Mouse (Mus musculus) hindbrain, embryonic 16.5 days (tissue): ENCODE measurements around the gene Sfxn5. TPM values are rescaled to one million over a fixed set of nuclear protein-coding genes. Genes with fewer than 3 reads are reported as not detected.

Source experiments
- ATAC-seq: fragments of 200-750 bp; cut with Nextera tagmentation; 2 replicates; pipeline ENCODE4 v1.8.0; 2017; ENCODE audit warnings: moderate TSS enrichment, moderate library complexity
- H3K27ac ChIP-seq: fragments of 300-500 bp; sonication (generic); 2 replicates; pipeline ENCODE4 v1.5.1; 2014; ENCODE audit warnings: low read depth, mild to moderate bottlenecking, control low read depth, low read length, moderate library complexity
- H3K27me3 ChIP-seq: fragments of 300-500 bp; sonication (generic); replicated peaks from 2 replicates; pipeline ENCODE4 v1.6.1; 2014; ENCODE audit warnings: low read length; ENCODE audit not compliant: control insufficient read depth, insufficient read depth
- H3K36me3 ChIP-seq: fragments of 300-500 bp; sonication (generic); 2 replicates; pipeline ENCODE4 v1.6.1; 2014; ENCODE audit warnings: mild to moderate bottlenecking, low read length, moderate library complexity, mixed read lengths; ENCODE audit not compliant: control insufficient read depth, insufficient read depth
- H3K4me1 ChIP-seq: fragments of 300-500 bp; sonication (generic); 2 replicates; pipeline ENCODE4 v1.6.1; 2014; ENCODE audit warnings: low read depth, low read length; ENCODE audit not compliant: control insufficient read depth, insufficient read depth
- H3K4me2 ChIP-seq: fragments of 300-500 bp; sonication (generic); 2 replicates; pipeline ENCODE4 v1.6.1; 2014; ENCODE audit warnings: mild to moderate bottlenecking, low read length, control low read depth, moderate library complexity
- H3K4me3 ChIP-seq: fragments of 300-500 bp; sonication (generic); 2 replicates; pipeline ENCODE4 v1.5.1; 2014; ENCODE audit warnings: mild to moderate bottlenecking, low read length, control low read depth, moderate library complexity
- H3K9ac ChIP-seq: fragments of 300-500 bp; sonication (generic); 2 replicates; pipeline ENCODE4 v1.6.1; 2014; ENCODE audit warnings: low read depth, mild to moderate bottlenecking, control low read depth, low read length, moderate library complexity
- H3K9me3 ChIP-seq: fragments of 300-500 bp; sonication (generic); 2 replicates; pipeline ENCODE4 v1.6.1; 2014; ENCODE audit warnings: mild to moderate bottlenecking, low read length, moderate library complexity; ENCODE audit not compliant: control insufficient read depth
- WGBS: fragments of 180-500 bp; shearing (Covaris S2); extraction: QIAGEN DNeasy Blood & Tissue Kit; methylation state at CpG from one replicate; pipeline ENCODE4 v1.1.7; 2014; 5-methylcytosine and 5-hydroxymethylcytosine counted together
- polyA plus RNA-seq: library from polyadenylated mRNA; unstranded; fragments of >200 nt; fragmentation: Nextera tagmentation; extraction: Ambion mirVana; gene quantifications from 2 replicates; pipeline ENCODE4 v1.2.1, GENCODE M21; 2015

Sfxn5 gene
- polyA plus RNA-seq, 1 experiment from 2014 or later, result 61.3 TPM

DNA sequence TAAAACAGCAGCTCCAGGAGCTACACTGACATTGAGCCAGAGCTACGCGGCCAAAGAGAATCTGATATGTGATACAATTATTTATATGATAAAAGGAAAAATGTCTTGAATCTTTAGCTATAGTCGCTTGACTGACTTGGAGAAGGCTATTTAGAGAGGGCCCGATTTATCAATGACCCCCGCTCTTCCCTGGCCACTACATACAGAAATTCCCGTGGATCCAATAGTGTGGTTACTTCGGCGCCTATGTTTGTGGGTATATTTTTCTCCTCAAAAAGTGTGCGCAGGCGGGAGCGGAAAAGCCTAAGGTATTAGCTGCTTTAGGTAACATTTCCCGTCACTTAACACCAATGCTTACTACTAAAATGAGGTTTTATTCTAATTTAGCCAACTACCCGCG, 143.9 kb downstream of the Sfxn5 start:
- ATAC-seq, result no peak
- Histone ChIP-seq H3K27ac (no peak overlapping the region), H3K4me2 (no peak overlapping the region; the same call in 1 of the 2 replicates), H3K9ac (no peak overlapping the region), H3K4me3 (no peak overlapping the region; the same call in 1 of the 2 replicates), H3K27me3 (peaks cover 51% of the 10 kb centered on the region), H3K9me3 (no peaks in the 10 kb centered on the region), H3K4me1 (peaks cover 36% of the 10 kb centered on the region), H3K36me3 (no peaks in the 10 kb centered on the region)
- 5% methylated on average over 14 of the region's 14 CpGs for WGBS

DNA sequence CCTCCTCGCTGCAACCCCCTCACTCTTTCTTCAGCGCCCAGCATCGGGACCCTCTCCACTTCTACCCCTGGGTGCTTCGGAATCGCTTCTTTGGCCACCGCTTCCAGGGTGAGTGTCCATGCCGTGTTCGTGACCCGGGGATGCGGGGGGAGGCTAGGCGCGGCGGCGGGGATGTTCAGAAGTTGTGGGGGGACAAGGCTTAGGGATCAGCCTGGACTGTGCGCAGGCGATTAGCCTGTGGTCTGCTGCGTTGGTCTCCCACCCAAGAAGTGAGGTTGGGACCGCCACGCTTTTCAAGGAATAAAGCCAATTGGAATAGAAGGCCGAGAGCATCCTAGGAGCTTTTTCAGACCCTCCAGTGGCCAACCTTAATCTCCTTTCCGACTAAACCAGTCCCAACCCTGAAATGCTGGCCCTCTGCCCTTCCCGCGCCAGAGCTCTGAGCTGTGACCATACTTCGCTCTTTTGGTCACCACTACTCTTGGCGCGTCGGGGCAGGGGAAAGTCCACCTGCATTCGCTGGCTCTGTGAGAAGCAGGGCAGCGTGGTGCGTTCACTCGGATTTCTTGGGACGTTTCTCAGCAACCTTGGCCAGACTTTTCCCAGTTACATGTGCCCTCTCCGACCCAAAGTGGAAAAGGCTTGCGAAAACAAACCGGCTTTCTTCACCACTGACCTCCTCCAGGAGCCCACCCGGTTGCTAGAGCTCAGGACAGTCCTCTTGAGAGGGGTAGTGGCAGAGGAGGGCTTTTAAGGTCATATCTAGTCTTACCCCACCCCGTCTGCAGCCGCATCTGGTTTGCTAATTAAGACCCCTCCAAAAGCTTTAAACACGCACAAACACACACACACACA, 144.7 kb downstream of the Sfxn5 start:
- no peaks in the 10 kb centered on the region for H3K36me3 ChIP-seq
- ATAC-seq, result no peak
- H3K27ac ChIP-seq, result no peak overlapping the region
- H3K27me3 ChIP-seq, result peaks cover 52% of the 10 kb centered on the region
- peak overlapping the region; percentile 42 for H3K4me3 ChIP-seq
- WGBS, result 1% methylated on average over 39 of the region's 39 CpGs
- H3K9ac ChIP-seq, result peak overlapping the region; percentile 44; the same call in 1 of the 2 replicates
- H3K4me2 ChIP-seq, result peak overlapping the region; percentile 67
- peaks cover 31% of the 10 kb centered on the region for H3K4me1 ChIP-seq
- no peaks in the 10 kb centered on the region for H3K9me3 ChIP-seq

DNA sequence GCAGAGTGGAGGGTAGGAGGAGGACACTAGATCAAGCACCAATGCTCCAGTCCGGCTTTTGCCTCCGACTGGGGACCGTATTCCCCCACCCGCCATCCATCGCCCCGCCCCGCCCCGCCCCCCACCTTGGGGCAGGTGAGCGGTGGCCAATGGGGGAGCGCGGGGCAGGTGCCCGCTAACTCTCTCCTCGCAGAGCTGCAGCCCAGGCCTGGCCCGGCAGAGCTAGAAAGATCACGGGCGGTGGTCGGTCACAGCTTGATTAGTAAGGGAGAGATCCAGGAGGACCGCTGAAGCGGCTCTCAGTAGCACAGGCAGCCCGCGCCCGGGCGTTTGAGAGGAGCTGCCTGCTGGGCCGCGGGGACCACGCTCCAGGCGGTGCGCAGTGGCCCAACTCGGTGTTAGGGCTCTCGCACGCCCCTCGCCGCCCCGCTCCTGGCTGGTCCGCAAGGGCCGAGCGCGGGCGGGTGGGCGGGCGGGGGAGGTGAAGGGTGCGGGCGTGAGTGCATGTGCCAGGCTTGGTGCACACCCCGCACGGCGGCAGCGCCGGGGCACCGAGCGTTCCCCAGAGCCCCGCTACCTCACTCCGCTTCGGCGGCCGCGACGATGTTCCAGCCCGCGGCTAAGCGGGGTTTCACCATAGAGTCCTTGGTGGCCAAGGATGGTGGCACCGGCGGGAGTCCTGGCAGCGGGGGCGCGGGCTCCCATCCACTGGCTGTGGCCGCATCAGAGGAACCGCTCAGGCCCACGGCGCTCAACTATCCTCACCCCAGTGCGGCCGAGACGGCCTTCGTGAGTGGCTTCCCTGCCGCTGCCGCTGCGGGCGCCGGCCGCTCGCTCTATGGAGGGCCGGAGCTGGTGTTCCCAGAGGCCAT, 145.6 kb downstream of the Sfxn5 start, which contains the start of gene Emx1:
TSS of gene Emx1 (plus strand) at position 99 of the 872 bp plus-strand sequence.
- Histone ChIP-seq H3K9ac (peak within 1 kb of the TSS; percentile 44), H3K27me3 (peaks cover 43% of the 10 kb centered on the region), H3K36me3 (no peaks in the 10 kb centered on the region), H3K27ac (no peak within 1 kb of the TSS), H3K4me2 (peak within 1 kb of the TSS; percentile 67), H3K4me1 (peaks cover 31% of the 10 kb centered on the region), H3K9me3 (no peaks in the 10 kb centered on the region), H3K4me3 (peak within 1 kb of the TSS; percentile 42)
- under 1% methylated on average over 33 of the region's 81 CpGs for WGBS
- peak; percentile 57 for ATAC-seq

GRCm38 (mm10) chr6:85186744-85187059, 146.5 kb downstream of the Sfxn5 start:
- ATAC-seq, result no peak

GRCm38 (mm10) chr6:85186033-85186743, 147.0 kb downstream of the Sfxn5 start:
- ATAC-seq, result no peak
- no peak overlapping the region for H3K9ac ChIP-seq
- 2% methylated on average over 30 of the region's 33 CpGs for WGBS
- H3K4me1 ChIP-seq, result peaks cover 31% of the 10 kb centered on the region
- no peak overlapping the region for H3K27ac ChIP-seq
- H3K36me3 ChIP-seq, result no peaks in the 10 kb centered on the region
- H3K4me2 ChIP-seq, result peak overlapping the region; percentile 25; the same call in 1 of the 2 replicates
- H3K27me3 ChIP-seq, result peaks cover 31% of the 10 kb centered on the region
- H3K9me3 ChIP-seq, result no peaks in the 10 kb centered on the region
- H3K4me3 ChIP-seq, result peak overlapping the region; percentile 6; the same call in 1 of the 2 replicates

More at GRCm38 (mm10) chr6:85186744-85187059, 146.5 kb downstream of the Sfxn5 start:
- Histone ChIP-seq H3K9ac (no peak overlapping the region), H3K4me3 (no peak overlapping the region; the same call in 1 of the 2 replicates), H3K4me1 (peaks cover 31% of the 10 kb centered on the region), H3K36me3 (no peaks in the 10 kb centered on the region), H3K9me3 (no peaks in the 10 kb centered on the region), H3K4me2 (no peak overlapping the region), H3K27me3 (peaks cover 36% of the 10 kb centered on the region), H3K27ac (no peak overlapping the region)
- under 1% methylated on average over 15 of the region's 15 CpGs for WGBS

DNA sequence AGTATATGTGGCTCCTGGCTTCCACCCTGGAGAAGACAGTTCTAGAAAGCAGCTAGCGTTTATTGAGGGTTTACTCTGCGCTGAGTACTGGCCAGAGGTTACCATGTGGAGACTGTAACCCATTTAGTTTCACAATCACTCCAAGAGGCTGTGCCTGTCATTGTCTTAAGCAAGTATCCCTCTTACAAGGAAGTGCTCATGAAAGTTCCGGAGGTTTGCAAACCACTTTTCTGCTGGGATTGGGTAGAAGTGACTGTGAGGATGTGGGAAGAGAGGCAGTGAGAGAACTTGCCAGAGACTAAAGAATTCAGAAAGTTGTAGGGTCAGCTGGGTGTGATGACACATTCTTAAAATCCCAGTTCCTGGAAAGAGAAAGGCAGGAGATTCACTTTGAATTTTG, 149.3 kb downstream of the Sfxn5 start:
- 57% methylated on average over 3 of the region's 3 CpGs for WGBS
- Histone ChIP-seq H3K36me3 (no peaks in the 10 kb centered on the region), H3K4me1 (peaks cover 22% of the 10 kb centered on the region), H3K4me3 (no peak overlapping the region), H3K9me3 (no peaks in the 10 kb centered on the region), H3K4me2 (no peak overlapping the region), H3K27ac (no peak overlapping the region), H3K9ac (no peak overlapping the region), H3K27me3 (peaks cover 22% of the 10 kb centered on the region)
- no peak for ATAC-seq

DNA sequence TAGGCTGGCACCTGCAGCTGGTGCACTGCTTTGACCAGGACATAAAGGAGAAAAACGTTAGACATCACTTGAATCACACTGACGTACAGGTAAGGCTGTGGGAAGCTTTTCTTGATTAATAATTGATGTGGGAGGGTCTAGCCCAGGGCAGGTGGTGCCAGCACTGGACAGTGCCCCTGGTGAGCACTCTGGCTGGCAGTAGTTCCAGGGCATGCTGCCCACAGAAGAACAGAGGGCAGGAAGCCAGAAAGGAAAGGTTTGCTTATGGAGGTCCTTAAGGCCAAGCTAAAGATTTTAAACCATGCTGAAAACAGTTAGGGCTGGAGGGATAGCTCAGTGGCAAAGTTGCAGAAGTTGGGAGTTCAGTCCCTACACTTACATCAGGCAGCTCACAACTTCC, 153.2 kb downstream of the Sfxn5 start:
- Histone ChIP-seq H3K4me3 (no peak overlapping the region), H3K4me2 (no peak overlapping the region), H3K27ac (no peak overlapping the region), H3K27me3 (peaks cover 11% of the 10 kb centered on the region), H3K36me3 (no peaks in the 10 kb centered on the region), H3K9me3 (no peaks in the 10 kb centered on the region), H3K9ac (no peak overlapping the region), H3K4me1 (no peaks in the 10 kb centered on the region)
- ATAC-seq, result no peak
- WGBS, result 70% methylated on average over 2 of the region's 2 CpGs

DNA sequence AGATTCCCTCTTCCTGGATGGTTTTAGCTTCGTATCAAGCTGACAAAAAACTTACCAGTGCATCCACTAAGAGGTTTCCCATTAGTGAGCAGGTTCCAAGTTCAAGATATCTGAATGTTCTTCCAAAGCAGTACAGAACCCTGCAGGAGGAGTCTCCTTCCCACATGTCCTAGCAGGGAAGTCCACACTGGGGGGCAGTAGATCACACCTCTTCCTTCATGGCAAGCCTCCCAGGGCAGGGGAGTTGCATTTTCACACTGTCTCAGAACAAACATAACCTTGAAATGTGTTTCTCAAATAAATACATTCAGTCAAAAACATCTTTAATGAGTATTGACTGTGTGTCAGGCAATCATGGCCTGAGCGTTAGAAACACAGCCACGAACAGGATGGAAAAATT, 153.7 kb downstream of the Sfxn5 start:
- Histone ChIP-seq H3K36me3 (no peaks in the 10 kb centered on the region), H3K4me1 (no peaks in the 10 kb centered on the region), H3K9ac (no peak overlapping the region), H3K4me2 (no peak overlapping the region), H3K27ac (no peak overlapping the region), H3K9me3 (no peaks in the 10 kb centered on the region), H3K4me3 (no peak overlapping the region), H3K27me3 (peaks cover 9% of the 10 kb centered on the region)
- no peak for ATAC-seq
- 73% methylated on average over 3 of the region's 3 CpGs for WGBS
